Mouse (Mus musculus): Measurements from ENCODE around the gene Capns1. TPM values are rescaled to one million over a fixed set of nuclear protein-coding genes. Genes with fewer than 3 reads are reported as not detected.
A peak's percentile ranks its signal among the peaks of the same experiment; 100 is the strongest.

Capns1 gene
- polyA plus RNA-seq, 1 experiment = 622 TPM

GRCm38 (mm10) chr7:30219293-30220007 lies 20.8 kb upstream of the Capns1 start:
- peak in 1 of 3 experiments; percentile 15 for TF ChIP-seq MYOG (IDR thresholded peaks at IDR 0.05; ENCODE audit: control insufficient read depth in 1 of 3, insufficient read depth in 1 of 3, insufficient read length in 2 of 3, low read depth in 2 of 3)
- no peak for TF ChIP-seq TCF3 (IDR thresholded peaks at IDR 0.05; ENCODE audit: insufficient read length, low read depth)
- Histone ChIP-seq H3K79me2 (ENCODE audit: control insufficient read depth, insufficient read depth) (no peaks in the 10 kb centered on the region), H3K4me3 (no peak overlapping the region), H3ac (ENCODE audit: control insufficient read depth, insufficient read length) (no peak overlapping the region), H3K4me2 (ENCODE audit: low read depth) (peak overlapping the region; percentile 77), H3K27me3 (ENCODE audit: control insufficient read depth, insufficient read depth, insufficient read length) (no peaks in the 10 kb centered on the region), H3K36me3 (ENCODE audit: control insufficient read depth, insufficient read depth) (peaks cover 4% of the 10 kb centered on the region)

- no peak overlapping the region for H3ac ChIP-seq (ENCODE audit: control insufficient read depth, insufficient read length)
- TF ChIP-seq MAX (IDR thresholded peaks at IDR 0.05; ENCODE audit: low read depth) (no peak), TCF3 (IDR thresholded peaks at IDR 0.05; ENCODE audit: insufficient read length, low read depth) (no peak), POLR2AphosphoS2 (IDR thresholded peaks at IDR 0.05; ENCODE audit: insufficient read length, low read depth) (no peak), REST (IDR thresholded peaks at IDR 0.05; ENCODE audit: insufficient read depth, insufficient read length) (no peak), POLR2A (IDR thresholded peaks at IDR 0.05; ENCODE audit: insufficient read length, low read depth) (no peak), MYOG (IDR thresholded peaks at IDR 0.05; ENCODE audit: control insufficient read depth in 1 of 3, insufficient read depth in 1 of 3, insufficient read length in 2 of 3, low read depth in 2 of 3) (no peak), E2F4 (IDR thresholded peaks at IDR 0.05; ENCODE audit: insufficient read depth) (no peak), TCF12 (IDR thresholded peaks at IDR 0.05; ENCODE audit: insufficient read depth, poor library complexity, severe bottlenecking) (no peak), SRF (IDR thresholded peaks at IDR 0.05; ENCODE audit: control insufficient read depth, insufficient read length, low read depth) (no peak), MYOD1 (IDR thresholded peaks at IDR 0.05; ENCODE audit: control insufficient read depth in 1 of 3, insufficient read length in 2 of 3, low read depth in 2 of 3) (no peak)
- no peaks in the 10 kb centered on the region for H3K79me2 ChIP-seq (ENCODE audit: control insufficient read depth, insufficient read depth)
- H3K4me3 ChIP-seq = no peak overlapping the region
- H3K36me3 ChIP-seq (ENCODE audit: control insufficient read depth, insufficient read depth) = no peaks in the 10 kb centered on the region
- H3K4me2 ChIP-seq (ENCODE audit: low read depth) = no peak overlapping the region
- no peaks in the 10 kb centered on the region for H3K27me3 ChIP-seq (ENCODE audit: control insufficient read depth, insufficient read depth, insufficient read length)
These were observed 18.7 kb upstream of the Capns1 start for GRCm38 (mm10) chr7:30217277-30217676.

GRCm38 (mm10) chr7:30216723-30217151 lies 18.1 kb upstream of the Capns1 start:
- TF ChIP-seq REST (IDR thresholded peaks at IDR 0.05; ENCODE audit: insufficient read depth, insufficient read length) (no peak), TCF12 (IDR thresholded peaks at IDR 0.05; ENCODE audit: insufficient read depth, poor library complexity, severe bottlenecking) (no peak), POLR2A (IDR thresholded peaks at IDR 0.05; ENCODE audit: insufficient read length, low read depth) (no peak), E2F4 (IDR thresholded peaks at IDR 0.05; ENCODE audit: insufficient read depth) (no peak), POLR2AphosphoS2 (IDR thresholded peaks at IDR 0.05; ENCODE audit: insufficient read length, low read depth) (no peak), SRF (IDR thresholded peaks at IDR 0.05; ENCODE audit: control insufficient read depth, insufficient read length, low read depth) (no peak), CEBPB (IDR thresholded peaks at IDR 0.05; ENCODE audit: insufficient read depth, poor library complexity, severe bottlenecking) (no peak), TCF3 (IDR thresholded peaks at IDR 0.05; ENCODE audit: insufficient read length, low read depth) (no peak), MAX (IDR thresholded peaks at IDR 0.05; ENCODE audit: low read depth) (no peak), USF1 (IDR thresholded peaks at IDR 0.05; ENCODE audit: low read depth) (no peak), MYOD1 (IDR thresholded peaks at IDR 0.05; ENCODE audit: control insufficient read depth in 1 of 3, insufficient read length in 2 of 3, low read depth in 2 of 3) (no peak), MYOG (IDR thresholded peaks at IDR 0.05; ENCODE audit: control insufficient read depth in 1 of 3, insufficient read depth in 1 of 3, insufficient read length in 2 of 3, low read depth in 2 of 3) (no peak)
- Histone ChIP-seq H3ac (ENCODE audit: control insufficient read depth, insufficient read length) (no peak overlapping the region), H3K36me3 (ENCODE audit: control insufficient read depth, insufficient read depth) (no peaks in the 10 kb centered on the region), H3K4me3 (no peak overlapping the region), H3K27me3 (ENCODE audit: control insufficient read depth, insufficient read depth, insufficient read length) (no peaks in the 10 kb centered on the region), H3K4me2 (ENCODE audit: low read depth) (peak overlapping the region; percentile 63), H3K79me2 (ENCODE audit: control insufficient read depth, insufficient read depth) (no peaks in the 10 kb centered on the region)

GRCm38 (mm10) chr7:30215875-30216274 lies 17.3 kb upstream of the Capns1 start:
- no peaks in the 10 kb centered on the region for H3K36me3 ChIP-seq (ENCODE audit: control insufficient read depth, insufficient read depth)
- no peaks in the 10 kb centered on the region for H3K79me2 ChIP-seq (ENCODE audit: control insufficient read depth, insufficient read depth)
- no peak overlapping the region for H3ac ChIP-seq (ENCODE audit: control insufficient read depth, insufficient read length)
- no peak overlapping the region for H3K4me2 ChIP-seq (ENCODE audit: low read depth)
- no peak overlapping the region for H3K4me3 ChIP-seq
- TF ChIP-seq TCF3 (IDR thresholded peaks at IDR 0.05; ENCODE audit: insufficient read length, low read depth) (no peak), USF1 (IDR thresholded peaks at IDR 0.05; ENCODE audit: low read depth) (no peak), MYOD1 (IDR thresholded peaks at IDR 0.05; ENCODE audit: control insufficient read depth in 1 of 3, insufficient read length in 2 of 3, low read depth in 2 of 3) (no peak), TCF12 (IDR thresholded peaks at IDR 0.05; ENCODE audit: insufficient read depth, poor library complexity, severe bottlenecking) (no peak), MAX (IDR thresholded peaks at IDR 0.05; ENCODE audit: low read depth) (no peak), POLR2A (IDR thresholded peaks at IDR 0.05; ENCODE audit: insufficient read length, low read depth) (no peak), REST (IDR thresholded peaks at IDR 0.05; ENCODE audit: insufficient read depth, insufficient read length) (no peak), POLR2AphosphoS2 (IDR thresholded peaks at IDR 0.05; ENCODE audit: insufficient read length, low read depth) (no peak), CEBPB (IDR thresholded peaks at IDR 0.05; ENCODE audit: insufficient read depth, poor library complexity, severe bottlenecking) (no peak), SRF (IDR thresholded peaks at IDR 0.05; ENCODE audit: control insufficient read depth, insufficient read length, low read depth) (no peak), E2F4 (IDR thresholded peaks at IDR 0.05; ENCODE audit: insufficient read depth) (no peak), MYOG (IDR thresholded peaks at IDR 0.05; ENCODE audit: control insufficient read depth in 1 of 3, insufficient read depth in 1 of 3, insufficient read length in 2 of 3, low read depth in 2 of 3) (no peak)
- H3K27me3 ChIP-seq (ENCODE audit: control insufficient read depth, insufficient read depth, insufficient read length) = no peaks in the 10 kb centered on the region
